Mouse (Mus musculus) yolk sac, embryonic 10.5 days (tissue): Measurements from ENCODE around the gene Golt1b.
A peak's percentile ranks its signal among the peaks of the same experiment; 100 is the strongest.

ENCODE experiments used
- DNase-seq: peaks from one replicate; pipeline ENCODE4 v3.0.0-alpha.2; 2017; ENCODE audit warnings: low spot score

The Golt1b gene

GRCm38 (mm10) chr6:142384521-142384920 is 2.5 kb upstream of the Golt1b start:
- no peak for DNase-seq

DNA sequence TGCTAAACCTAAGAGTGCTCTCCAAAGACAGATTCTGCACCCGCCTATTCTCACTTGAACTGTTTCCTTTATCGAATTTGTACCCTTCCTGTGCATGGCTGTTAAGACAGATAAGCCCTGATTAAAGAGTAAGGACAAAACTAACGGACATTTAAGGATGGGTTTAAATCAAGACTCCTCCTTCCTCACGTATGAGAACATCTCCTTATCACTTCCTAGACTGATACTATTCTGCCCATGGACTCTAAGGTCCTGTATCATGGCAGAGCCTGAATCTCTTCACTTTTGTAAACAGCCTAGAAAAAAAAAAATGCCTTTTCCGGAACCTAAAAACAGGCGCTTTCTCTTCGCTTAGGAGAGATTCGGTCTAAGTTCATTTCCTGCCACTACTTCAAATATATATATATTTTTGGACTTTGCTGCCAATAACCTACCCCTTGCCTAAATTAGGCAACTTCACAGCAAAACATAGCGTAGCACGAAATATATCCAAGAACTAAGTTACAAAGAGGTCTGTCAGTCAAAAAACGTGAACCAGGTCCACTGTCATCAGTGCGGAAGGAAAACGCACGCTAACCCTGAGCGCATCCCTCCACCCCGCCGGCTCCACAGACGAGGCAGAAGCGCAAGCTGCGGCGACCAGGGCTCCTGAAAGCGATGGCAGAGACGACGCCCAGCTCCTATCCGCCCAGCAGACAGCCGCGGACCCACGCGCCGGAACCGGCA is 573 bp upstream of the Golt1b start:
- no peak for DNase-seq

- no peak for DNase-seq
Observed at GRCm38 (mm10) chr6:142387755-142388271, 792 bp downstream of the Golt1b start.

DNA sequence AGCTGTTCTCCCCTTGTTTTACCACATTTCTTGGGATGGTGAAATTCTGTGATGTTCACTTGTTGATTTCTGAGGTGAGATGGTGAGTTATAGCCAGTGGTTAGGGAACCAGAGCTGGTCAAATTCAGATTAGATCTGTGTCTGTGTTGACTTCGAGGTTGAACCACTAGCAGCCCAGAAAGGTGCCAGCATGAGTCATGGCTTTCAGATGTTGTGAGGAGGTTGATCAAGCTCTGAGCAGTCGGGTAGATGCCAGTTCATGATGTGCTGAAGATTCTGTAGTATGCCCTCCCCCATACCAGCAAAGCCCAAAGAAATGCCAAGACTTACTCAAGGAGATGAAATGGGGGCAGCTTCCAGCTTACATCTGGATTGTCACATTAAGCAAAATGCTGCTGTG is 2.1 kb downstream of the Golt1b start:
- no peak for DNase-seq

- no peak for DNase-seq
Observed at GRCm38 (mm10) chr6:142392312-142392711, 5.3 kb downstream of the Golt1b start.

DNA sequence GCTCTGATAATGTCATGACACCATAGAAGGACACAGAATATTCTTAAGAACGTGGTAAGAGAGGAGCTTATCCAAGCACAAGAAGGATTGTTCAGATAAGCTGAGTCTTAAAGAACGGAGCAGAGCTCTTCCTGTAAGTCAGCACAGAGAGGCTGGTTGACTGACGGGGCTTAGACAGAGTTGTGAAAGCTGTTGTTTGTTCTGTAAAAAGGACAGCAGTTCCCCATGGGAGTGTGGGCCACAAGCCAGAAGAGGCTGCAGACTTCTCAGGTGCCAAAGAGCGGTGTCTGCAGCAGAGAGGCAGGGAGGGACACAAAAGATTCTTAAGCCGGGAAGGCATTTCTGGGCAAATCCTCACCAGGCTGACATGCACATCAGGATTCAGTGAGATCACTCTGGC is 7.6 kb downstream of the Golt1b start:
- DNase-seq, result no peak

DNA sequence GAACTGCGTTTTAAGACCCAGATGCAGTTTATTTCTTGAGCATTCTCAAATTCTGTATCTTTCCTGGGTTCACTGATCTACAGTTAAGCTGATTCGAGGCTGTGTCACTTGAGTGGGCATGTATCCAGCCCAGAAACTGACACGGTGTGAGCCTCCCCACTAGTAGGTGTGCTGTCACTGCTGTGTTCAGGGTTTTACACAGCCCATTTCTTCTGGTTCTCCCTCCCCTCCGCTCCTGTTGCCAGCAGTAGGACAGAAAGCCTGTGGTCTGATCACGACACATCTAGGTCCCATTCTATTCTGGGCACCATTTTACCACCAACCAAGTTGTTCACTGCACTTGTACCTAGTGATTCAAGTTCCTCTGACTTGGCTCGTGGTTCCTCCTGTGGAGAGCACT is 8.7 kb downstream of the Golt1b start:
- no peak for DNase-seq

- no peak for DNase-seq
Observed at GRCm38 (mm10) chr6:142411140-142411539, 24.1 kb downstream of the Golt1b start.

GRCm38 (mm10) chr6:142412906-142413491 is 26.0 kb downstream of the Golt1b start, which contains the start of gene Spx:
Gene Spx, plus strand, starts transcription at chr6:142413441.
- DNase-seq, result no peak

- no peak for DNase-seq
Observed at GRCm38 (mm10) chr6:142413845-142414244, 26.8 kb downstream of the Golt1b start.

- peak; percentile 18 for DNase-seq
Observed at GRCm38 (mm10) chr6:142414597-142414996, 27.6 kb downstream of the Golt1b start.

DNA sequence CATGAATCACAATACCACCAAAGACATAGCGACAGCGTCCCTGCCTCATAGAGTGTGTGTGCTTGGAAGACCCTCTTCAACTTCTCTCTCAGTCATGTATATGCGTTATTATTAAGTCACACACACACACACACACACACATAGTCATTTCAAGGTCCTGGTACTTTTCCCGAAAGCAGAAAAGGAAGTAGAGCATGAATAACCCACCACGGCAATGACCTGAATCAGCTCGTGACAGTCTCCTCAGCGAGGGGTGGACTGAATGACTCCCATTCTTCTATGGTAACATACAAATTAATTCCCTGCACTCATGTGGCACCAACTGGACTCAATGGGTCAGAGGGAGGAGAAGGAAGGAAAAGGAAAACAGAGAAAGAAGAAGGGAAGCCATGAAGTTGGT is 38.0 kb downstream of the Golt1b start:
- DNase-seq, result no peak

GRCm38 (mm10) chr6:142429072-142429471 is 42.1 kb downstream of the Golt1b start:
- DNase-seq, result no peak

DNA sequence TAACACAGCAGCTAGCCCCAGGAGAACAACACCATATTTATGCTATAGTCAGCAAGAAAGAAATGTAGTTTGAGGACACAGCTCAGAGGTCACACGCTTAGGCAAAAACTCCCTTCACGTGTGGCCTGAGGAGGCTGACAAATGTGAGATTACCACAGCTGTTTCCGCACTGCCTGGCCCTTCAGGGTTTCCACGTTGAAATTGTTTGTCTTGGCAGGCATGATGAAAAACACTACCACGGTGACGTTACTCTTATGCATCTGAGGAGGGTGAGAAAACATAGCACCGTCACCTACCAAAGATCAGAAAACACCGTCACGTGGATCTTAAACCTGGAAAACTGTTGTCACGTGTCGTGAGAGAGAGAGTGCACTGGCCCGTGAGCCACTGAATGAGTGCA is 64.4 kb downstream of the Golt1b start:
- no peak for DNase-seq

DNA sequence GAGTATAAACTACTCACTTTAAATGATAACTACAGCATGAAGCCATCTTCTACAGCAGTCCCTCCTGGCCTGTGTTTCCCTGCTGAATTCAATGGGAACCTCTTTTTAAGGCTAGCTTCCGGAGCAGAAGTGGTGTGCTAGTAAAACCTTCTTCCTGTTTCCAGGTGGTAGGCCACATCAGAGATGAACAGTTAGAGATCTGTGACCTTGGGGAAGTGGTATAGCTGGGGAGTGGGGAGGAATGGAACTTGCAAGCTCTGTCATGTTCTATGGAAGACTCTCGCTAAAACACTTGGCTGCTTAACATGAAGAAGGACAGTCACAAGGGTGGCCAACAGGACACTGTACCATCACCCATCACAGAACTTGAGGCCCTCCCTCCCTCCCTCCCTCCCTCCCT is 66.3 kb downstream of the Golt1b start:
- no peak for DNase-seq
